Mouse (Mus musculus) heart, embryonic 15.5 days (tissue): Measurements from ENCODE around the gene Cenpj. TPM values are rescaled to one million over a fixed set of nuclear protein-coding genes. Genes with fewer than 3 reads are reported as not detected.

Source experiments
- ATAC-seq: fragments of 200-750 bp; cut with Nextera tagmentation; replicated peaks from 2 replicates; pipeline ENCODE4 v1.8.0; 2017; ENCODE audit warnings: low read depth, moderate TSS enrichment; ENCODE audit not compliant: insufficient number of reproducible peaks, insufficient read depth, low FRiP score
- H3K27ac ChIP-seq: fragments of 300-500 bp; sonication (generic); 2 replicates; pipeline ENCODE4 v1.5.1; 2015; ENCODE audit warnings: mild to moderate bottlenecking, inconsistent platforms
- H3K27me3 ChIP-seq: fragments of 300-500 bp; sonication (generic); 2 replicates; pipeline ENCODE4 v1.6.1; 2015; ENCODE audit warnings: inconsistent platforms
- H3K36me3 ChIP-seq: fragments of 300-500 bp; sonication (generic); 2 replicates; pipeline ENCODE4 v1.6.1; 2015; ENCODE audit warnings: mild to moderate bottlenecking, inconsistent platforms
- H3K4me1 ChIP-seq: fragments of 300-500 bp; sonication (generic); replicated peaks from 2 replicates; pipeline ENCODE4 v1.6.1; 2015; ENCODE audit warnings: inconsistent platforms
- H3K4me2 ChIP-seq: fragments of 300-500 bp; sonication (generic); 2 replicates; pipeline ENCODE4 v1.6.1; 2015; ENCODE audit warnings: inconsistent platforms, mild to moderate bottlenecking, moderate library complexity
- H3K4me3 ChIP-seq: fragments of 300-500 bp; sonication (generic); 2 replicates; pipeline ENCODE4 v1.5.1; 2015; ENCODE audit warnings: mild to moderate bottlenecking, inconsistent platforms
- H3K9ac ChIP-seq: fragments of 300-500 bp; sonication (generic); 2 replicates; pipeline ENCODE4 v1.6.1; 2015; ENCODE audit warnings: mild to moderate bottlenecking, inconsistent platforms
- H3K9me3 ChIP-seq: fragments of 300-500 bp; sonication (generic); replicated peaks from 2 replicates; pipeline ENCODE4 v1.6.1; 2016; ENCODE audit warnings: inconsistent platforms
- WGBS: fragments of 180-500 bp; shearing (Covaris S2); methylation state at CpG from one replicate; pipeline ENCODE4 v1.1.7; 2015; ENCODE audit warnings: mixed read lengths; 5-methylcytosine and 5-hydroxymethylcytosine counted together
- polyA plus RNA-seq: library from polyadenylated mRNA; unstranded; fragments of >200 nt; fragmentation: Nextera tagmentation; extraction: Ambion mirVana; gene quantifications from 2 replicates; pipeline ENCODE4 v1.2.1, GENCODE M21; 2015

The Cenpj gene
- polyA plus RNA-seq, 1 experiment from 2014 or later: 7.4 TPM

DNA sequence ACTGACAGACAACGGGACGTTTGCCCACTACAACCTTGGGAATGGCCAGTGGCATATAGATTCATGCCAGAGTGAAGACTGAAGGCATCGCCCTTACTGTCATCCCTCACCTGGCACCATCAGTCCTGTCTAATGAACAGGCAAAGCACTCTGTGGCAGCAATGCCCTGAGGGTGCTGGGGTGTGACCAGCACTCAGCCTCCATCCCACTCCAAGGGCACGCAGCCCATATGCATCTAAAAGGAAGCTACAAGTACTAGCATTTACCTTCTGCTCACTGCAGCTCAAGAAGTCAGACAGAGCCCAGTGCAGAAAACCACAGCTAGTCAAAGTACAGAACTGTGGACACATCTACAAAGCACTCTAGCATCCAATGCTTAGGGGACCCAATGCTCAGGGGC, 29.7 kb downstream of the Cenpj start:
- no peak for ATAC-seq
- no peak overlapping the region for H3K9ac ChIP-seq
- no peak overlapping the region for H3K4me2 ChIP-seq
- H3K9me3 ChIP-seq: no peaks in the 10 kb centered on the region
- H3K4me3 ChIP-seq: no peak overlapping the region
- no peaks in the 10 kb centered on the region for H3K36me3 ChIP-seq
- H3K27ac ChIP-seq: no peak overlapping the region
- no peaks in the 10 kb centered on the region for H3K27me3 ChIP-seq
- 89% methylated on average over 4 of the region's 4 CpGs for WGBS
- H3K4me1 ChIP-seq: no peaks in the 10 kb centered on the region

DNA sequence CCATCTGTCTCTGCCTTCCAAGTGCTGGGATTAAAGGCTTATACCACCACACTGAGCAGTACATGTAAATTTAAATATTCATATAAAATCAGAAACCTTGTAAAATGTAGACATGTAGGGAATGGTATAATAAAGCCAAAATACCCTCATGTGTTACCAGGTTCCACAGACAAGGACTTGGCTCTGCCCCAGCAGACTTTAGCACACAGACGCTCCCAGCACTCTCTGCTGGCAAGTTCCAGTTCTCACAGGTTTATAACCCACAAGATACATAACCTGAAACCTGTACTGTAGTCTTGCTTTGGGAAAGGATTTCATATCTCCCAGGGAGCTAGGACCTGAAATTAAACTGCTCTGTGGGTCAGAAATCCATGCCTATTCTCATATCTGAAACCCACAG, 30.3 kb downstream of the Cenpj start:
- H3K9ac ChIP-seq: no peak overlapping the region
- no peak overlapping the region for H3K4me3 ChIP-seq
- no peaks in the 10 kb centered on the region for H3K27me3 ChIP-seq
- 78% methylated on average over 1 of the region's 1 CpGs for WGBS
- no peaks in the 10 kb centered on the region for H3K36me3 ChIP-seq
- H3K4me1 ChIP-seq: no peaks in the 10 kb centered on the region
- H3K27ac ChIP-seq: no peak overlapping the region
- no peak for ATAC-seq
- no peak overlapping the region for H3K4me2 ChIP-seq
- no peaks in the 10 kb centered on the region for H3K9me3 ChIP-seq

DNA sequence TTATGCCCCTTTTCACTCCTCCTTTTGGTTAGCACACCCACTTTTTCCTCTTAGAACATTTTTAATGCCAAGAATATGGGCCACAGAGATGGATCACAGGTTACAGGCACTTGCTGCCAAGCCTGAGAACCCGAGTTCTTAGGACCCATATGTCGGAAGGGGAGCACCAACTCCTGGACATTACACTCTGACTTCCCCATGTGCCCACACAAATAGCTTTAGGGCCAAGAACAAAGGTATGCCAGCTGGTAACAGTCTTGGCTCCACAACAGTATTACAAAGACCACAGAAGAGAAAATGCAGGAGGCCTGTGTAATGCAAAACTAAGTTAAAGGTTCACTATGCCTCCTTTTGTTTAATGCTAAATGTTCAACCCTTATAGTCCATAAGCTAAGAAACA, 44.4 kb downstream of the Cenpj start:
- 79% methylated on average over 2 of the region's 2 CpGs for WGBS
- Histone ChIP-seq H3K4me1 (no peaks in the 10 kb centered on the region), H3K9ac (no peak overlapping the region), H3K27ac (no peak overlapping the region), H3K9me3 (no peaks in the 10 kb centered on the region), H3K4me2 (no peak overlapping the region), H3K36me3 (peaks cover 26% of the 10 kb centered on the region), H3K27me3 (no peaks in the 10 kb centered on the region), H3K4me3 (no peak overlapping the region)
- no peak for ATAC-seq

DNA sequence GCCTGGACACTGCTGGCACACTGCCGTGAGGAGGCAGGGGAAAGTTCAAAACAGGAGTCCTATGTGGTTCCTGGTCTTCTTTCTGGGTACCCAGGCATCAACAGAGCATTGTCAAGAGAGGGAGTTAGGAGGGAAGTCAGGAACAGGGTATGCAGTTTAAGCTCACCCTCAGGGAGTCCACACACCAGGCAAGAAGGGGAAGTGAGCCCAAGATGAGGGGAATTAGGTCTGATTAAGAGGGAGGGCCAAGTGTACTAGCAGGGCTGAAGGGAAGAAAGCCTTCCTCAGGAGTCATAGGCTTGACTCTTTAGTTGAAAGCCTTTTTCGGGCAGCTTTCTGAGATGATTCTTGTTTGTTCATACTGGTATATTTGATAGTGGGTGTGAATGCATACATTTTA, 60.5 kb downstream of the Cenpj start:
- 86% methylated on average over 2 of the region's 2 CpGs for WGBS
- no peak for ATAC-seq
- Histone ChIP-seq H3K4me3 (no peak overlapping the region), H3K36me3 (no peaks in the 10 kb centered on the region), H3K4me2 (no peak overlapping the region), H3K4me1 (no peaks in the 10 kb centered on the region), H3K27me3 (no peaks in the 10 kb centered on the region), H3K9me3 (no peaks in the 10 kb centered on the region), H3K9ac (no peak overlapping the region), H3K27ac (no peak overlapping the region)

DNA sequence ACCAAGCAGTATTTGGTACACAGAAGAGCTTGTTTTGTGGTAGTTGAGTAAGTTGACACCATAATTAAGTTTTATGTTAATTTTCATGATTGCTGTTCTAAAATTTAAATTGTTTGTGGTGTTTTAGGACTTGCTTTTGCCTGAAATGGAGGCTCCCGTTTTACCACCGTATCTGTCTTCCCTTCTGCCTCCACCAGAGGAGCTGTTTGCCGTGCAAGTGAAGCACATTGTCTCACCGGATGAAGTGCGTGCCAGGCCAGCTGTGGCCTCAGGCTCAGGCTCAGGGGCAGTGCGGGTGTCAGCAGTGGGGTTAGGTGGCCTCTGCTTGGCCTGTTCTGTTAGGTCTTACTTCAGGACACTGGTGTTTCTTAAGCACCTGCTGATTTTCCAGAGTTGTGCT, 63.1 kb downstream of the Cenpj start:
- H3K36me3 ChIP-seq: no peaks in the 10 kb centered on the region
- H3K4me1 ChIP-seq: no peaks in the 10 kb centered on the region
- H3K4me2 ChIP-seq: no peak overlapping the region
- H3K27ac ChIP-seq: no peak overlapping the region
- H3K27me3 ChIP-seq: no peaks in the 10 kb centered on the region
- H3K9ac ChIP-seq: no peak overlapping the region
- no peak overlapping the region for H3K4me3 ChIP-seq
- WGBS: 31% methylated on average over 6 of the region's 6 CpGs
- ATAC-seq: no peak
- H3K9me3 ChIP-seq: no peaks in the 10 kb centered on the region

DNA sequence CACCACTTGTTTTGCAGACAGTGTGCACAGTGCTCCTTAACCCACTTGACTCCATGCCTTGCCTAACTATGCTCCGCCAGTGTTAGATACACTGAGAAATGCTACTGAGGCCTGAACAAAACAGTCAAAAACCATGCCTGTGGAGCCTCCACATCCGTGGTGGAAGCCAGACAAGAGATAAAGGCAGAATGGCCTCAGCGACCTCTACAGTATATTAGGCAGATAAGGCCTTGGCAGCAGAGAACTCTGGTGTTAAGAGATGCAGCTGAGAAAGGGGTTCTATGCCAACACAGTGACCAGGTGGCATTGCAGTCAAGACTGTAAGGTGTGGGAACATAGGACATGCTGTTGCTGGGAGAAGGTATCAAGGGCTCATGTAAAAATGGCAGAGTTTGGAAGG, 68.5 kb downstream of the Cenpj start:
- Histone ChIP-seq H3K27me3 (no peaks in the 10 kb centered on the region), H3K27ac (no peak overlapping the region), H3K36me3 (no peaks in the 10 kb centered on the region), H3K9me3 (no peaks in the 10 kb centered on the region), H3K4me1 (no peaks in the 10 kb centered on the region), H3K4me2 (no peak overlapping the region), H3K4me3 (no peak overlapping the region), H3K9ac (no peak overlapping the region)
- no peak for ATAC-seq
- 37% methylated on average over 3 of the region's 3 CpGs for WGBS

DNA sequence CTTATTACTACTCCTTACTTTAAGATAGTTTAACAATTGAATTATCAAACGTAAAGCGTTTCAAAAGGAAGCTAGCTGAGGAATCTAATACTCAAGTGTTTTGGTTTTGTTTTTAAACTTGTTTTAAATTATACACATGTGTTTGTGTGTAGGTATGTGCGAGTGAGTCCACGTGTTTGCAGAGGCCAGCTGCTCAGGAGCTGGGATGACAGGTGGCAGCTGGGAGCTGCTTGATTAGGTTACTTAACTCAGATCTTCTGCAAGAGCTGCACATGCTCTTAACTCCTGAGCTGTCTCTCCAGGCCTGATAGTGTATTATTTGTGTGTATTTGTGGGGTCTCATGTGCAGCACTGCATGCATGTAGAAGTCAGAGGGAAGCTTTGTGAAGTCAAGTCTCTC, 72.8 kb downstream of the Cenpj start:
- 64% methylated on average over 4 of the region's 4 CpGs for WGBS
- no peak for ATAC-seq
- Histone ChIP-seq H3K27me3 (no peaks in the 10 kb centered on the region), H3K4me3 (no peak overlapping the region), H3K36me3 (no peaks in the 10 kb centered on the region), H3K4me2 (no peak overlapping the region), H3K4me1 (no peaks in the 10 kb centered on the region), H3K9me3 (no peaks in the 10 kb centered on the region), H3K9ac (no peak overlapping the region), H3K27ac (no peak overlapping the region)

DNA sequence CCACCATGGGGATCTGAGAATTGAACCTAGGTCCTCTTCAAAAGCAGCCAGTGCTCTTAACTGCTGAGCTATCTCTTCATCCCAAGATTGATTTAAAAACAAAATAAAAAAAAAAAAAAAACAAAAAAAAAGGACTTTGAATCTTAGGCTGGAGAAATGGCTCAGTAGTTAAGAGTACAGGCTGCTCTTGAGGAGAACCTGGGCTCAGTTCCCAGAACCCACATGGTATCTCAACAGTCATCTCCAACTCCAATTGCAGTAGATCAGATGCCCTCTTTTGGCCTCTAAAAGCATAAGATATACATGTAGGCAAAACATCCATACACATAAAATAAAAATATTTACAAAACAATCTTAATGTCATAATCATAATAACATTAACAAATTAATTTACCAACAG, 85.4 kb downstream of the Cenpj start:
- no peaks in the 10 kb centered on the region for H3K9me3 ChIP-seq
- no peak overlapping the region for H3K4me3 ChIP-seq
- H3K36me3 ChIP-seq: no peaks in the 10 kb centered on the region
- H3K9ac ChIP-seq: no peak overlapping the region
- H3K27ac ChIP-seq: no peak overlapping the region
- no peaks in the 10 kb centered on the region for H3K4me1 ChIP-seq
- H3K4me2 ChIP-seq: no peak overlapping the region
- no peaks in the 10 kb centered on the region for H3K27me3 ChIP-seq
- ATAC-seq: no peak

Other genes starting within 250 kb of the Cenpj start
- 0.09 and 0.20 TPM in 2 replicates for gene Atp12a, start 210.4 kb downstream of the Cenpj start, polyA plus RNA-seq
- gene Rnf17, start 172.8 kb downstream of the Cenpj start, polyA plus RNA-seq: 1.8 and 2.1 TPM in 2 replicates
- gene Parp4, start 194 bp upstream of the Cenpj start, polyA plus RNA-seq: 7.1 and 10.3 TPM in 2 replicates
- gene Mphosph8, start 92.8 kb upstream of the Cenpj start, polyA plus RNA-seq: 18.9 and 28.2 TPM in 2 replicates
- 16.8 and 18.5 TPM in 2 replicates for gene Pspc1, start 202.9 kb upstream of the Cenpj start, polyA plus RNA-seq
- gene Zmym5, start 236.3 kb upstream of the Cenpj start, polyA plus RNA-seq: 16.7 and 17.3 TPM in 2 replicates